Mouse (Mus musculus) layer of hippocampus, adult 8-10 months (tissue): ENCODE measurements around the gene Dmtf1. TPM values are rescaled to one million over a fixed set of nuclear protein-coding genes. Genes with fewer than 3 reads are reported as not detected.
A peak's percentile ranks its signal among the peaks of the same experiment; 100 is the strongest.

Experiments used
- DNase-seq, 2 experiments: peaks; one replicate each; pipeline ENCODE4 v3.0.0; 2022; ENCODE audit warnings: low spot score in 2 of 2
- total RNA-seq, 4 experiments: library from RNA; stranded (reverse); gene quantifications; 2 replicates each; pipeline ENCODE4 v1.2.4; 2022

Gene Dmtf1
- total RNA-seq, 4 experiments from 2014 or later, result 43.3 to 62.3 (median 51.2) TPM

GRCm38 (mm10) chr5:9107296-9108089 is 54.1 kb downstream of the Dmtf1 start:
- no peak for DNase-seq

GRCm38 (mm10) chr5:9106806-9107205 is 54.8 kb downstream of the Dmtf1 start:
- no peak for DNase-seq

GRCm38 (mm10) chr5:9103958-9104357 is 57.6 kb downstream of the Dmtf1 start:
- DNase-seq, result no peak

GRCm38 (mm10) chr5:9102696-9103095 is 58.9 kb downstream of the Dmtf1 start:
- DNase-seq, result no peak

- peak in 1 of 2 experiments; percentile 11 for DNase-seq
Measured at GRCm38 (mm10) chr5:9100849-9101801, 60.5 kb downstream of the Dmtf1 start.

GRCm38 (mm10) chr5:9100207-9100848 is 61.2 kb downstream of the Dmtf1 start, which contains the start of gene Tmem243:
TSS of gene Tmem243 (plus strand) at chr5:9100668.
- peak; percentile 82 to 88 for DNase-seq

- DNase-seq, result no peak
Measured at GRCm38 (mm10) chr5:9093490-9093889, 68.1 kb downstream of the Dmtf1 start.

GRCm38 (mm10) chr5:9092716-9093115 is 68.9 kb downstream of the Dmtf1 start:
- no peak for DNase-seq

GRCm38 (mm10) chr5:9090493-9091106 is 71.0 kb downstream of the Dmtf1 start:
- DNase-seq, result no peak

- DNase-seq, result no peak
Measured at GRCm38 (mm10) chr5:9086924-9087719, 74.5 kb downstream of the Dmtf1 start.

- no peak for DNase-seq
Measured at GRCm38 (mm10) chr5:9079773-9080501, 81.6 kb downstream of the Dmtf1 start.

GRCm38 (mm10) chr5:9073177-9073854 is 88.3 kb downstream of the Dmtf1 start:
- DNase-seq, result no peak

- DNase-seq, result no peak
Measured at GRCm38 (mm10) chr5:9071360-9071759, 90.2 kb downstream of the Dmtf1 start.

- DNase-seq, result no peak
Measured at GRCm38 (mm10) chr5:9069599-9070209, 91.9 kb downstream of the Dmtf1 start.

GRCm38 (mm10) chr5:9068886-9069285 is 92.7 kb downstream of the Dmtf1 start:
- DNase-seq, result peak; percentile 60 to 66
